Mouse (Mus musculus): Measurements from ENCODE around the gene Dmac2. TPM values are rescaled to one million over a fixed set of nuclear protein-coding genes. Genes with fewer than 3 reads are reported as not detected.

Dmac2 gene
- polyA plus RNA-seq, 1 experiment from 2014 or later, result 16.4 TPM

GRCm38 (mm10) chr7:25651281-25651680 is 32.1 kb downstream of the Dmac2 start:
- WGBS (ENCODE audit: missing documents), result 1% methylated on average over 8 of the region's 8 CpGs
- Histone ChIP-seq H3K27ac (peak overlapping the region; percentile 77), H3K36me3 (ENCODE audit: inconsistent target) (no peaks in the 10 kb centered on the region), H3K79me2 (ENCODE audit: inconsistent target) (peaks cover 18% of the 10 kb centered on the region; the same call in 1 of the 2 replicates), H3K4me3 (ENCODE audit: inconsistent target) (no peak overlapping the region)

- WGBS (ENCODE audit: missing documents), result 5% methylated on average over 11 of the region's 12 CpGs
- Histone ChIP-seq H3K4me3 (ENCODE audit: inconsistent target) (no peak overlapping the region), H3K79me2 (ENCODE audit: inconsistent target) (peaks cover 29% of the 10 kb centered on the region; the same call in 1 of the 2 replicates), H3K36me3 (ENCODE audit: inconsistent target) (no peaks in the 10 kb centered on the region), H3K27ac (peak overlapping the region; percentile 77; the same call in 1 of the 2 replicates)
Observed at GRCm38 (mm10) chr7:25652244-25652759, 33.1 kb downstream of the Dmac2 start.

- peaks cover 54% of the 10 kb centered on the region; the same call in 1 of the 2 replicates for H3K79me2 ChIP-seq (ENCODE audit: inconsistent target)
- no peak overlapping the region for H3K4me3 ChIP-seq (ENCODE audit: inconsistent target)
- 72% methylated on average over 11 of the region's 11 CpGs for WGBS (ENCODE audit: missing documents)
- H3K36me3 ChIP-seq (ENCODE audit: inconsistent target), result no peaks in the 10 kb centered on the region
- no peak overlapping the region for H3K27ac ChIP-seq
Observed at GRCm38 (mm10) chr7:25655601-25656428, 36.6 kb downstream of the Dmac2 start.

GRCm38 (mm10) chr7:25657785-25658184 is 38.6 kb downstream of the Dmac2 start:
- Histone ChIP-seq H3K79me2 (ENCODE audit: inconsistent target) (peaks cover 72% of the 10 kb centered on the region; the same call in 1 of the 2 replicates), H3K36me3 (ENCODE audit: inconsistent target) (no peaks in the 10 kb centered on the region; the same call in 1 of the 2 replicates), H3K4me3 (ENCODE audit: inconsistent target) (peak overlapping the region; percentile 93), H3K27ac (0 out of 2 replicates have a peak overlapping the region, but pooled peaks have one; percentile 97)
- WGBS (ENCODE audit: missing documents), result 31% methylated on average over 9 of the region's 10 CpGs

- Histone ChIP-seq H3K79me2 (ENCODE audit: inconsistent target) (peaks cover 76% of the 10 kb centered on the region; the same call in 1 of the 2 replicates), H3K36me3 (ENCODE audit: inconsistent target) (no peaks in the 10 kb centered on the region; the same call in 1 of the 2 replicates), H3K4me3 (ENCODE audit: inconsistent target) (peak within 1 kb of the TSS; percentile 93), H3K27ac (peak within 1 kb of the TSS; percentile 97)
- WGBS (ENCODE audit: missing documents), result 0% methylated on average over 50 of the region's 50 CpGs
Observed at GRCm38 (mm10) chr7:25658657-25659472, 39.7 kb downstream of the Dmac2 start, which contains the start of the genes Bckdha and Exosc5. Gene Bckdha (minus strand): TSS chr7:25658981. Gene Exosc5 (plus strand): TSS chr7:25659164.

GRCm38 (mm10) chr7:25666381-25666780 is 47.2 kb downstream of the Dmac2 start:
- Histone ChIP-seq H3K79me2 (ENCODE audit: inconsistent target) (peaks cover 17% of the 10 kb centered on the region; the same call in 1 of the 2 replicates), H3K36me3 (ENCODE audit: inconsistent target) (peaks cover 11% of the 10 kb centered on the region; the same call in 1 of the 2 replicates), H3K4me3 (ENCODE audit: inconsistent target) (no peak overlapping the region), H3K27ac (no peak overlapping the region)
- WGBS (ENCODE audit: missing documents), result 99% methylated on average over 8 of the region's 8 CpGs

- peaks cover 11% of the 10 kb centered on the region; the same call in 1 of the 2 replicates for H3K36me3 ChIP-seq (ENCODE audit: inconsistent target)
- no peak overlapping the region for H3K27ac ChIP-seq
- H3K79me2 ChIP-seq (ENCODE audit: inconsistent target), result no peaks in the 10 kb centered on the region
- WGBS (ENCODE audit: missing documents), result 94% methylated on average over 7 of the region's 10 CpGs
- no peak overlapping the region for H3K4me3 ChIP-seq (ENCODE audit: inconsistent target)
Observed at GRCm38 (mm10) chr7:25669158-25669557, 49.9 kb downstream of the Dmac2 start.

GRCm38 (mm10) chr7:25669631-25670030 is 50.4 kb downstream of the Dmac2 start:
- H3K36me3 ChIP-seq (ENCODE audit: inconsistent target), result peaks cover 11% of the 10 kb centered on the region; the same call in 1 of the 2 replicates
- H3K4me3 ChIP-seq (ENCODE audit: inconsistent target), result no peak overlapping the region
- H3K27ac ChIP-seq, result no peak overlapping the region
- no peaks in the 10 kb centered on the region for H3K79me2 ChIP-seq (ENCODE audit: inconsistent target)
- 88% methylated on average over 9 of the region's 9 CpGs for WGBS (ENCODE audit: missing documents)

- 91% methylated on average over 4 of the region's 4 CpGs for WGBS (ENCODE audit: missing documents)
- Histone ChIP-seq H3K4me3 (ENCODE audit: inconsistent target) (no peak overlapping the region), H3K36me3 (ENCODE audit: inconsistent target) (peaks cover 11% of the 10 kb centered on the region; the same call in 1 of the 2 replicates), H3K79me2 (ENCODE audit: inconsistent target) (no peaks in the 10 kb centered on the region), H3K27ac (no peak overlapping the region)
Observed at GRCm38 (mm10) chr7:25670096-25670495, 50.9 kb downstream of the Dmac2 start.

GRCm38 (mm10) chr7:25671686-25672085 is 52.5 kb downstream of the Dmac2 start:
- Histone ChIP-seq H3K79me2 (ENCODE audit: inconsistent target) (no peaks in the 10 kb centered on the region), H3K4me3 (ENCODE audit: inconsistent target) (no peak overlapping the region), H3K36me3 (ENCODE audit: inconsistent target) (peaks cover 11% of the 10 kb centered on the region; the same call in 1 of the 2 replicates), H3K27ac (no peak overlapping the region)
- 78% methylated on average over 2 of the region's 2 CpGs for WGBS (ENCODE audit: missing documents)

- Histone ChIP-seq H3K79me2 (ENCODE audit: inconsistent target) (no peaks in the 10 kb centered on the region), H3K27ac (no peak overlapping the region), H3K4me3 (ENCODE audit: inconsistent target) (no peak overlapping the region), H3K36me3 (ENCODE audit: inconsistent target) (peaks cover 11% of the 10 kb centered on the region; the same call in 1 of the 2 replicates)
- 73% methylated on average over 4 of the region's 4 CpGs for WGBS (ENCODE audit: missing documents)
Observed at GRCm38 (mm10) chr7:25672442-25672841, 53.2 kb downstream of the Dmac2 start.

- WGBS (ENCODE audit: missing documents), result 20% methylated on average over 9 of the region's 9 CpGs
- Histone ChIP-seq H3K4me3 (ENCODE audit: inconsistent target) (no peak overlapping the region), H3K36me3 (ENCODE audit: inconsistent target) (no peaks in the 10 kb centered on the region), H3K79me2 (ENCODE audit: inconsistent target) (no peaks in the 10 kb centered on the region), H3K27ac (no peak overlapping the region)
Observed at GRCm38 (mm10) chr7:25674297-25674696, 55.1 kb downstream of the Dmac2 start.

GRCm38 (mm10) chr7:25674719-25675300 is 55.6 kb downstream of the Dmac2 start, which contains the start of gene Tmem91:
Gene Tmem91 (minus strand): TSS chr7:25675166.
- Histone ChIP-seq H3K36me3 (ENCODE audit: inconsistent target) (no peaks in the 10 kb centered on the region), H3K27ac (no peak within 1 kb of the TSS), H3K4me3 (ENCODE audit: inconsistent target) (no peak within 1 kb of the TSS), H3K79me2 (ENCODE audit: inconsistent target) (no peaks in the 10 kb centered on the region)
- 4% methylated on average over 29 of the region's 29 CpGs for whole genome bisulfite sequencing (ENCODE audit: missing documents)
